Mouse (Mus musculus): ENCODE results near the gene Tmub2. TPM values are rescaled to one million over a fixed set of nuclear protein-coding genes. Genes with fewer than 3 reads are reported as not detected.

The Tmub2 gene
- total and polyA plus RNA-seq, 3 experiments = 27.0 to 32.9 (median 31.0) TPM

- Histone ChIP-seq H3K4me1 (ENCODE audit: control insufficient read depth in 1 of 2, insufficient read depth in 2 of 2) (peaks cover 8 to 12% of the 10 kb centered on the region in 2 experiments), H3K27ac (ENCODE audit: insufficient read depth, low read depth) (no peak overlapping the region), H3K79me2 (replicated peaks; ENCODE audit: control insufficient read depth, extremely low read depth, insufficient read depth, poor library complexity, severe bottlenecking) (no peaks in the 10 kb centered on the region), H3K4me2 (ENCODE audit: insufficient read depth, low read depth, poor library complexity, severe bottlenecking) (no peak overlapping the region), H3K36me3 (replicated peaks in 1 of 2; ENCODE audit: control insufficient read depth in 1 of 2, insufficient read depth in 1 of 2, low read length in 1 of 2) (no peaks in the 10 kb centered on the region), H3K4me3 (replicated peaks in 1 of 3; ENCODE audit: low read depth in 2 of 3, low read length in 2 of 3, poor library complexity in 1 of 3) (no peak overlapping the region), H3K9ac (ENCODE audit: insufficient read depth, low read depth) (no peak overlapping the region), H3K27me3 (replicated peaks) (peaks cover 52% of the 10 kb centered on the region), H3K9me3 (replicated peaks; ENCODE audit: low read length) (peaks cover 8% of the 10 kb centered on the region)
- DNase-seq (ENCODE audit: extremely low read depth) = no peak
- dilution Hi-C loops (cut with MboI; ENCODE audit: extremely low pct_ligation_motif_present, extremely low pct_unique_long_range_greater_than_20kb, low sequenced_read_pairs) (no loop called here), in situ Hi-C loops (cut with MboI; ENCODE audit: low pct_ligation_motif_present, low pct_unique_long_range_greater_than_20kb, low sequenced_read_pairs) (no loop called here)
- TF ChIP-seq GABPA (IDR thresholded peaks at IDR 0.05; ENCODE audit: insufficient replicate concordance, low read depth, low read length) = no peak
- TF ChIP-seq CHD1 (IDR thresholded peaks at IDR 0.05; ENCODE audit: low read depth, low read length) = no peak
- TF ChIP-seq ZMIZ1 (IDR thresholded peaks at IDR 0.05; ENCODE audit: low read depth, low read length) = no peak
- no peak for TF ChIP-seq ETS1 (conservative IDR thresholded peaks at IDR 0.05; ENCODE audit: low read depth, low read length)
- no peak for TF ChIP-seq RCOR1 (conservative IDR thresholded peaks at IDR 0.05; ENCODE audit: low read depth, low read length)
- no peak for TF ChIP-seq NRF1 (IDR thresholded peaks at IDR 0.05; ENCODE audit: low read depth, low read length)
- TF ChIP-seq TBP (conservative IDR thresholded peaks at IDR 0.05; ENCODE audit: low read depth, low read length) = no peak
- no peak for TF ChIP-seq JUND (conservative IDR thresholded peaks at IDR 0.05; ENCODE audit: low read depth, low read length)
- TF ChIP-seq E2F4 (IDR thresholded peaks at IDR 0.05; ENCODE audit: insufficient replicate concordance, low read depth, low read length) = no peak
- TF ChIP-seq BHLHE40 (IDR thresholded peaks at IDR 0.05; ENCODE audit: low read depth, low read length) = no peak
- no peak for TF ChIP-seq ELF1 (IDR thresholded peaks at IDR 0.05; ENCODE audit: low read depth, low read length)
- no peak for TF ChIP-seq TCF12 (IDR thresholded peaks at IDR 0.05; ENCODE audit: low read depth, low read length)
Measured at GRCm38 (mm10) chr11:102240636-102241035, 44.1 kb upstream of the Tmub2 start.

- H3K9ac ChIP-seq (ENCODE audit: insufficient read depth, low read depth) = no peak overlapping the region
- in situ Hi-C loops (cut with MboI; ENCODE audit: low pct_ligation_motif_present, low pct_unique_long_range_greater_than_20kb, low sequenced_read_pairs) (no loop called here), dilution Hi-C loops (cut with MboI; ENCODE audit: extremely low pct_ligation_motif_present, extremely low pct_unique_long_range_greater_than_20kb, low sequenced_read_pairs) (no loop called here)
- no peaks in the 10 kb centered on the region for H3K36me3 ChIP-seq (replicated peaks in 1 of 2; ENCODE audit: control insufficient read depth in 1 of 2, insufficient read depth in 1 of 2, low read length in 1 of 2)
- no peaks in the 10 kb centered on the region for H3K79me2 ChIP-seq (replicated peaks; ENCODE audit: control insufficient read depth, extremely low read depth, insufficient read depth, poor library complexity, severe bottlenecking)
- H3K27me3 ChIP-seq (replicated peaks) = peaks cover 46% of the 10 kb centered on the region
- H3K27ac ChIP-seq (ENCODE audit: insufficient read depth, low read depth) = no peak overlapping the region
- no peak overlapping the region for H3K4me3 ChIP-seq (replicated peaks in 1 of 3; ENCODE audit: low read depth in 2 of 3, low read length in 2 of 3, poor library complexity in 1 of 3)
- no peak for DNase-seq (ENCODE audit: extremely low read depth)
- peaks cover 8% of the 10 kb centered on the region for H3K9me3 ChIP-seq (replicated peaks; ENCODE audit: low read length)
- H3K4me1 ChIP-seq (ENCODE audit: control insufficient read depth in 1 of 2, insufficient read depth in 2 of 2) = peaks cover 8 to 12% of the 10 kb centered on the region in 2 experiments
- H3K4me2 ChIP-seq (ENCODE audit: insufficient read depth, low read depth, poor library complexity, severe bottlenecking) = no peak overlapping the region
- TF ChIP-seq CTCF (conservative IDR thresholded peaks at IDR 0.05 in 1 of 2, IDR thresholded peaks at IDR 0.05 in 1 of 2; ENCODE audit: low read depth in 2 of 2, low read length in 2 of 2) (0 out of 4 replicates have a peak, but pooled peaks of 1 of the 2 experiments have one; percentile 4), NRF1 (IDR thresholded peaks at IDR 0.05; ENCODE audit: low read depth, low read length) (no peak)
Measured at GRCm38 (mm10) chr11:102241246-102241645, 43.5 kb upstream of the Tmub2 start.

- Histone ChIP-seq H3K27ac (ENCODE audit: insufficient read depth, low read depth) (no peak overlapping the region), H3K27me3 (replicated peaks) (peaks cover 45% of the 10 kb centered on the region), H3K36me3 (replicated peaks in 1 of 2; ENCODE audit: control insufficient read depth in 1 of 2, insufficient read depth in 1 of 2, low read length in 1 of 2) (no peaks in the 10 kb centered on the region), H3K9me3 (replicated peaks; ENCODE audit: low read length) (peaks cover 11% of the 10 kb centered on the region), H3K79me2 (replicated peaks; ENCODE audit: control insufficient read depth, extremely low read depth, insufficient read depth, poor library complexity, severe bottlenecking) (no peaks in the 10 kb centered on the region), H3K4me1 (ENCODE audit: control insufficient read depth in 1 of 2, insufficient read depth in 2 of 2) (peaks cover 8 to 12% of the 10 kb centered on the region in 2 experiments), H3K4me2 (ENCODE audit: insufficient read depth, low read depth, poor library complexity, severe bottlenecking) (no peak overlapping the region), H3K4me3 (replicated peaks in 1 of 3; ENCODE audit: low read depth in 2 of 3, low read length in 2 of 3, poor library complexity in 1 of 3) (no peak overlapping the region), H3K9ac (ENCODE audit: insufficient read depth, low read depth) (no peak overlapping the region)
- DNase-seq (ENCODE audit: extremely low read depth) = no peak
- dilution Hi-C loops (cut with MboI; ENCODE audit: extremely low pct_ligation_motif_present, extremely low pct_unique_long_range_greater_than_20kb, low sequenced_read_pairs) = no loop called here
- in situ Hi-C loops (cut with MboI; ENCODE audit: low pct_ligation_motif_present, low pct_unique_long_range_greater_than_20kb, low sequenced_read_pairs) = no loop called here
- TF ChIP-seq RAD21 (IDR thresholded peaks at IDR 0.05; ENCODE audit: low read depth, low read length) (peak; percentile 6), CTCF (conservative IDR thresholded peaks at IDR 0.05 in 1 of 2, IDR thresholded peaks at IDR 0.05 in 1 of 2; ENCODE audit: low read depth in 2 of 2, low read length in 2 of 2) (peak; percentile 21 to 39; a peak in 2 of 4 replicates), TBP (conservative IDR thresholded peaks at IDR 0.05; ENCODE audit: low read depth, low read length) (no peak)
Measured at GRCm38 (mm10) chr11:102241874-102242273, 42.9 kb upstream of the Tmub2 start.

Data from CH12.LX (cell line).